Mouse (Mus musculus): ENCODE results near the gene Rest. TPM values are rescaled to one million over a fixed set of nuclear protein-coding genes. Genes with fewer than 3 reads are reported as not detected.

The Rest gene
- total RNA-seq, 1 experiment from 2014 or later = 81.2 TPM

Other genes starting within 250 kb of the Rest start
- gene Thegl, start 249.5 kb upstream of the Rest start, total RNA-seq (2017) = not detected in 2 replicates
- gene Hopx, start 150.4 kb upstream of the Rest start, total RNA-seq (2017) = 0.88 and 2.6 TPM in 2 replicates
- gene Spink2, start 54.0 kb upstream of the Rest start, total RNA-seq (2017) = not detected in 2 replicates
- 16.6 and 26.0 TPM in 2 replicates for gene Noa1, start 44.6 kb downstream of the Rest start, total RNA-seq (2017)
- 139 and 180 TPM in 2 replicates for gene Polr2b, start 44.7 kb downstream of the Rest start, total RNA-seq (2017)
- 0.56 and 1.7 TPM in 2 replicates for gene Igfbp7, start 142.6 kb downstream of the Rest start, total RNA-seq (2017)

Data from hematopoietic stem cell, adult 5-6 weeks (primary cell).